Mouse (Mus musculus): Measurements from ENCODE around the gene Ccna2. TPM values are rescaled to one million over a fixed set of nuclear protein-coding genes. Genes with fewer than 3 reads are reported as not detected.
"Not testable (repeated sequence)": the region's sequence is repeated elsewhere in the genome, so short reads cannot be mapped to it uniquely, and the experiment has no call there.

Gene Ccna2
- 288 and 294 TPM in 2 replicates for polyA plus RNA-seq (2016; fragmentation: Nextera tagmentation; extraction: Ambion mirVana)

DNA sequence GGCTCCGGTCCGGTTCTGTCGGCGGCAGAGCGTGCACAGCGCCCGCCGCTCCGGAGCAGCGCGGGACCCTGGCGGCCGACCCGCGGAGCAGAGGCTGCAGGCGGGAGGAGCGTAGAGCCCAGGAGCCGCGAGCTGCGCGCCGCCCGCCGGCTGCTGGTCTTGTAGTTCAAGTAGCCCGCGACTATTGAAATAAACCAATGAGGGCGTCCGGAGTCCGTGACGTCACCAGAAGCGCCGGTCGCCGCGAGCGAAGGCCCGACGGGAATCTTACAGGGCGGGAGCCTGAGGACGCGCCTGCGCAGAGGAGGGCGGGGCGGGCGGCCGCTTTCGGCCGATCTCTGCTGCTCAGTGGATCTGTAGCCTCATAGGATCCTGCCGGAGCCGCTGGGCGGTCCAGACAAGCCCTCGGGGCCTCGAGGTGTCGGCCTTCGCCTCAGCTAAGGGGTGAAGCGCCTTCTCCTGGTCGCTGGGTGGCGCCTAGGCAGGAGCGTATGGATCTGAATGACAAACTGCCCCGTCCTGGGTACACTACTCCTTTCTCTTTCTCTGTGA is at the start of gene Ccna2:
Ccna2 (minus strand) TSS at position 324 of the 552 bp plus-strand sequence.
- Histone ChIP-seq H3K4me3 (peak within 1 kb of the TSS; percentile 87), H3K27me3 (replicated peaks) (no peaks in the 10 kb centered on the region), H3K27ac (peak within 1 kb of the TSS; percentile 94), H3K9me3 (replicated peaks) (no peaks in the 10 kb centered on the region), H3K4me1 (peaks cover 34% of the 10 kb centered on the region), H3K4me2 (peak within 1 kb of the TSS; percentile 82), H3K9ac (peak within 1 kb of the TSS; percentile 100), H3K36me3 (peaks cover 39% of the 10 kb centered on the region)
- ATAC-seq, result peak; percentile 98
- under 1% methylated on average over 60 of the region's 60 CpGs for WGBS (ENCODE audit: insufficient replicate concordance)

- H3K4me2 ChIP-seq, result no peak overlapping the region
- WGBS (ENCODE audit: insufficient replicate concordance), result 60% methylated on average over 7 of the region's 7 CpGs
- no peaks in the 10 kb centered on the region for H3K9me3 ChIP-seq (replicated peaks)
- H3K27me3 ChIP-seq (replicated peaks), result no peaks in the 10 kb centered on the region
- no peak overlapping the region for H3K4me3 ChIP-seq
- no peaks in the 10 kb centered on the region for H3K36me3 ChIP-seq
- H3K9ac ChIP-seq, result no peak overlapping the region
- no peak overlapping the region for H3K27ac ChIP-seq
- no peak for ATAC-seq
- H3K4me1 ChIP-seq, result peaks cover 6% of the 10 kb centered on the region
Measured at GRCm38 (mm10) chr3:36618181-36618580, 46.2 kb upstream of the Ccna2 start.

DNA sequence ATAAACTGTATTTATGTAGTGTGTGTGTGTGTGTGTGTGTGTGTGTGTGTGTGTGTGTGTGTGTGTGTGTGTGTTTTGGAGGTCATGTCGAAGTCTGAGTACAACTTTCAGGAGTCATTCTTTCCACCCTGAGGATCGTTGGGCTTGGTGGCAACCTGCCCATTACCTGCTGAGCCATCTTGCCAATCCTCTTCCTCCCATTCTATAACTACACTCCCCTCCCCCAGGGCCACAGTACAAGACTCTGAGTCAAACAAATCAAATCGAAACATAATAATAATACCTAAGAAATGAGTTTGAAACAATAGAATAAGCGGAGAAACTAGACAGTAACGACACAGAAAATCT is 41.9 kb upstream of the Ccna2 start:
- ATAC-seq, result no peak
- no peak overlapping the region for H3K4me3 ChIP-seq
- 67% methylated on average over 4 of the region's 5 CpGs for WGBS (ENCODE audit: insufficient replicate concordance)
- H3K9me3 ChIP-seq (replicated peaks), result no peaks in the 10 kb centered on the region
- H3K27ac ChIP-seq, result no peak overlapping the region
- peak overlapping the region; percentile 84 for H3K4me2 ChIP-seq
- no peaks in the 10 kb centered on the region for H3K36me3 ChIP-seq
- no peaks in the 10 kb centered on the region for H3K27me3 ChIP-seq (replicated peaks)
- H3K4me1 ChIP-seq, result peaks cover 16% of the 10 kb centered on the region
- no peak overlapping the region for H3K9ac ChIP-seq

DNA sequence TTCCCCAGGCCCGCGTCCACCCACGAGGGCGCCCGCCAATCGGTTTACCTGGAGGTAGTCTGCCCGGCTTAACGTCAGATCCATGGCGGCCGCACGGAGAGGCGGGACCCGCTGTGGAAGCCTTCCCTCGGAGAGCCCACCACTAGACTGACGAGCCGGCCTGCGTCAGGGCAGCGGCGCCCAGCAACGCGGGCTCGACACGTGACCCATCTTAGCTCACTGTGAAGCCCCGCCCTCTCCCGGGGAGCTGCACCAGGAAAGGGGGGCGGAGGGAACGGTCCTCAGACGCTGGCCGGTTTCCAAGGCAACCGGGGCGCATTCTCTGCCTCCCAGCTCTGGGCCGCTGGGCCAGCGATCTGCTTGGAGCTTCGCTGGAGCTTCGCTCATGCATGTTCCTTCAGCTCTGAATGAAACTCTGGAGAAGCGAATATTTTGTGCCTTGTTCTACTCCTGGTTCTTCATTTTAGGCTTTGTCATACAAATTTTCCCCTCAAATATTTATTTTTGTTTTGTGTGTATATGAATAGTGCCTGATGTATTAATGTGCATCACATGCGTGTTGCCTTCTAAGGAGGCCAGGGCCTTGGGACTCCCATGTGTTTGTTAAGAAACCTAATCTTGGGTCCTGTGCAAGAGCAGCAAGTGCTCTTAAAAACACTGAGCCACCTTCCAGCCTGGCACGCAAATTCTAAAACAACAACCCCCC is 41.4 kb upstream of the Ccna2 start, which contains the start of gene Bbs7:
Bbs7 (minus strand) TSS at position 276 of the 706 bp plus-strand sequence.
- no peaks in the 10 kb centered on the region for H3K36me3 ChIP-seq
- peak; percentile 98 for ATAC-seq
- peak within 1 kb of the TSS; percentile 84 for H3K4me2 ChIP-seq
- H3K27ac ChIP-seq, result no peak within 1 kb of the TSS
- H3K9me3 ChIP-seq (replicated peaks), result no peaks in the 10 kb centered on the region
- H3K4me1 ChIP-seq, result peaks cover 16% of the 10 kb centered on the region
- peak within 1 kb of the TSS; percentile 69 for H3K4me3 ChIP-seq
- peak within 1 kb of the TSS; percentile 74 for H3K9ac ChIP-seq
- H3K27me3 ChIP-seq (replicated peaks), result no peaks in the 10 kb centered on the region
- 6% methylated on average over 36 of the region's 38 CpGs for WGBS (ENCODE audit: insufficient replicate concordance)

DNA sequence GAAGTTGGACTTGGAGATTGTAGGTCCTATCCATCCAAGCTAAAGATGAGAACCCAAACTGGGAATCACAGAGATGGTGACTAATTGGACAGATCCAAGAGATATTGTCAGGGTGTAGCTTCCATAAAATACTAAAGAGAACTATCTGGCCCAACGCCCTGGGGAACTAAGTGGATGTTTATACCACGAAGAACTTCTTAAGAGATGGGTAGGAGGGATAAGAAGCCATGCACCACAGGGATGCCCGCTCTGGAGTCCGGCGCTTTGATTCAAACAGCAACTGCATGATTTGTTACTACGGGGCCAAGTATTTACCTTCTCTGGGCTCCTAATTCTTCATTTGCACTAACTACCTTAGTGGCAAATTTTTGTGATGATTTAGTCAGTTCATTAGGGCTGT is 40.7 kb upstream of the Ccna2 start:
- no peak overlapping the region for H3K27ac ChIP-seq
- 17% methylated on average over 6 of the region's 6 CpGs for WGBS (ENCODE audit: insufficient replicate concordance)
- ATAC-seq, result peak; percentile 9; the same call in 1 of the 2 replicates

DNA sequence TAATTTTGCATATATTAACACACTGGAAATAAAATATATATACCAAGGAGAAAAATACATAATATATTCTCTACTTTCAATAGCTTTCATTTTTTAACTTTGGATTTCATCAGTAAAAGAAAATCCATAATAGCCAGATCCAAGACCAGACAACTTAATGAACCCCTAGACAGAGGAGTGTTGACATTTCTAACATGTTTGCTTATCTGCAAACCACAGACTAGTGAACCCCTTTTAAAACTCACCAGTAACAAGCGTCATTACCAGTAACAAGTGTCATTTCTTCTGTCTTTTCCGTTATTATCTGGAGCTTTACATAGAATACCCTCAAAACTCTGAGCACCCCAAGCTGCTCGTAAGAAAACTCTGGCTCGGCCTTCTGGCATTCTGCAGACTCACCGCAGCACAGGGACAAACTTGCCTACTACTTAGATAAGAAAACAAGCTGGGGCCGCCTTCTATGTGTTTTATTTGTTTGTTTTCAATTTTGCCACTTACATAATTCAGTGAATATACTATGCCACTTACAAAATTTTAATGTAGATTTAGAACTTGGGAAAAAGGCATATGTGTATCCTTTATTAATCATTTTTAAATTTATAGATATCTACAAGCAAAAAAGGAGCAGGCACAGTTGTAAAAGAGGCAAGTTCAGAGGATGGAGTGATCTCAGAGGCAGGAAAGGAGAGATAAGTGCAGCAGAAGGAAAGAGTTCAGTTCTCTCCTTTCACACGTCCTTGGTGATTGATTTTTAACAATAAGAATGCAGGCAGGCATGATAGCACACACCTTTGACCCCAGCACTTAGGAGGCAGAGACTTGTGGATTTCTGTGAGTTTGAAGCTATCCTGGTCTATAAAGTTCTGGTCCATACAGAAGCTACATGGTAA is 34.2 kb upstream of the Ccna2 start:
- ATAC-seq, result peak; percentile 92
- Histone ChIP-seq H3K4me3 (peak overlapping the region; percentile 41), H3K9me3 (replicated peaks) (no peaks in the 10 kb centered on the region), H3K4me1 (peaks cover 19% of the 10 kb centered on the region), H3K27me3 (replicated peaks) (no peaks in the 10 kb centered on the region), H3K4me2 (peak overlapping the region; percentile 47), H3K27ac (peak overlapping the region; percentile 92), H3K9ac (peak overlapping the region; percentile 10), H3K36me3 (no peaks in the 10 kb centered on the region)
- 24% methylated on average over 7 of the region's 7 CpGs for WGBS (ENCODE audit: insufficient replicate concordance)

More for the DNA sequence above, 40.7 kb upstream of the Ccna2 start:
- Histone ChIP-seq H3K27me3 (replicated peaks) (no peaks in the 10 kb centered on the region), H3K36me3 (no peaks in the 10 kb centered on the region), H3K4me1 (peaks cover 16% of the 10 kb centered on the region), H3K9ac (peak overlapping the region; percentile 74), H3K4me2 (peak overlapping the region; percentile 84), H3K4me3 (peak overlapping the region; percentile 69), H3K9me3 (replicated peaks) (no peaks in the 10 kb centered on the region)

GRCm38 (mm10) chr3:36599773-36600172 is 27.8 kb upstream of the Ccna2 start:
- not testable (repeated sequence) for H3K27me3 ChIP-seq (replicated peaks); H3K27ac ChIP-seq; H3K9ac ChIP-seq; H3K36me3 ChIP-seq; H3K9me3 ChIP-seq (replicated peaks); H3K4me3 ChIP-seq; H3K4me2 ChIP-seq; H3K4me1 ChIP-seq; ATAC-seq
- WGBS (ENCODE audit: insufficient replicate concordance), result 65% methylated on average over 9 of the region's 9 CpGs

DNA sequence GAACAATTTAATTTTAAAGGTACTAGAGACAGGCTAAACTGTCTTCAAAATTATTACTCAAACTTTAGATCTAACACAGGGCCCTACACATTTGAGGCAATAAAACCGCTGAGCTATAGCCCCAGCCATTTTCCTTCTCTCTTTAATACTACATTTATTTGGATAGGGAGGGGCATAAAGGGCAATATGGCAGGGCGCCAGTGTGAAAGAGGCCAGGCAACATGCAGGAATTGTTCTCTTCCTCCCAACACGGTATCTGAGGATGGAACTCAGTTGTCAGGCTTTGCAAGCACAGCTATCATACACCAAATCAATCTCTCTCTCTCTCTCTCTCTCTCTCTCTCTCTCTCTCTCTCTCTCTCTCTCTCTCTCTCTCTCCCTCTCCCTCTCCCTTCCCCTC is 26.9 kb upstream of the Ccna2 start:
- ATAC-seq, result no peak
- Histone ChIP-seq H3K4me2 (no peak overlapping the region), H3K9ac (no peak overlapping the region), H3K4me1 (no peaks in the 10 kb centered on the region), H3K27me3 (replicated peaks) (no peaks in the 10 kb centered on the region), H3K36me3 (no peaks in the 10 kb centered on the region), H3K27ac (no peak overlapping the region), H3K9me3 (replicated peaks) (no peaks in the 10 kb centered on the region), H3K4me3 (no peak overlapping the region)
- 71% methylated on average over 3 of the region's 3 CpGs for WGBS (ENCODE audit: insufficient replicate concordance)

GRCm38 (mm10) chr3:36571361-36571826 is 556 bp downstream of the Ccna2 start:
- no peaks in the 10 kb centered on the region for H3K27me3 ChIP-seq (replicated peaks)
- no peaks in the 10 kb centered on the region for H3K9me3 ChIP-seq (replicated peaks)
- peaks cover 34% of the 10 kb centered on the region for H3K4me1 ChIP-seq
- peak overlapping the region; percentile 100 for H3K9ac ChIP-seq
- H3K4me3 ChIP-seq, result peak overlapping the region; percentile 87
- 0 out of 2 replicates have a peak, but pooled peaks have one; percentile 1 for ATAC-seq
- WGBS (ENCODE audit: insufficient replicate concordance), result 3% methylated on average over 46 of the region's 46 CpGs
- H3K4me2 ChIP-seq, result peak overlapping the region; percentile 82
- H3K36me3 ChIP-seq, result peaks cover 44% of the 10 kb centered on the region
- H3K27ac ChIP-seq, result peak overlapping the region; percentile 94

GRCm38 (mm10) chr3:36569836-36570235 is 2.1 kb downstream of the Ccna2 start:
- Histone ChIP-seq H3K36me3 (peaks cover 59% of the 10 kb centered on the region), H3K4me3 (peak overlapping the region; percentile 87)
- 23% methylated on average over 5 of the region's 5 CpGs for WGBS (ENCODE audit: insufficient replicate concordance)

GRCm38 (mm10) chr3:36563666-36564065 is 8.3 kb downstream of the Ccna2 start:
- Histone ChIP-seq H3K4me3 (no peak overlapping the region), H3K27me3 (replicated peaks) (no peaks in the 10 kb centered on the region), H3K36me3 (peaks cover 95% of the 10 kb centered on the region), H3K4me1 (peaks cover 21% of the 10 kb centered on the region), H3K9ac (no peak overlapping the region), H3K9me3 (replicated peaks) (no peaks in the 10 kb centered on the region), H3K27ac (no peak overlapping the region), H3K4me2 (no peak overlapping the region)
- 88% methylated on average over 3 of the region's 3 CpGs for WGBS (ENCODE audit: insufficient replicate concordance)
- no peak for ATAC-seq

More at GRCm38 (mm10) chr3:36569836-36570235, 2.1 kb downstream of the Ccna2 start:
- H3K9me3 ChIP-seq (replicated peaks), result no peaks in the 10 kb centered on the region
- H3K4me1 ChIP-seq, result peaks cover 34% of the 10 kb centered on the region
- peak; percentile 72 for ATAC-seq
- H3K4me2 ChIP-seq, result peak overlapping the region; percentile 82
- H3K9ac ChIP-seq, result peak overlapping the region; percentile 100
- H3K27ac ChIP-seq, result peak overlapping the region; percentile 94
- no peaks in the 10 kb centered on the region for H3K27me3 ChIP-seq (replicated peaks)
